Mouse (Mus musculus) heart, embryonic 16.5 days (tissue): ENCODE data around the gene St3gal3. TPM values are rescaled to one million over a fixed set of nuclear protein-coding genes. Genes with fewer than 3 reads are reported as not detected.

Source experiments
- ATAC-seq: fragments of 200-750 bp; cut with Nextera tagmentation; replicated peaks from 2 replicates; pipeline ENCODE4 v1.8.0; 2017; ENCODE audit warnings: moderate number of reproducible peaks; ENCODE audit not compliant: insufficient read depth, low FRiP score; ENCODE audit errors: extremely low read depth
- H3K27ac ChIP-seq: fragments of 300-500 bp; sonication (generic); 2 replicates; pipeline ENCODE4 v1.5.1; 2014; ENCODE audit warnings: mild to moderate bottlenecking, low read length, control low read depth, moderate library complexity
- H3K27me3 ChIP-seq: fragments of 300-500 bp; sonication (generic); 2 replicates; pipeline ENCODE4 v1.6.1; 2014; ENCODE audit warnings: low read length, mixed read lengths; ENCODE audit not compliant: control insufficient read depth, insufficient read depth
- H3K36me3 ChIP-seq: fragments of 300-500 bp; sonication (generic); 2 replicates; pipeline ENCODE4 v1.6.1; 2014; ENCODE audit not compliant: control insufficient read depth, insufficient read depth
- H3K4me1 ChIP-seq: fragments of 300-500 bp; sonication (generic); 2 replicates; pipeline ENCODE4 v1.6.1; 2014; ENCODE audit warnings: low read length, mixed read lengths; ENCODE audit not compliant: control insufficient read depth, insufficient read depth
- H3K4me2 ChIP-seq: fragments of 300-500 bp; sonication (generic); 2 replicates; pipeline ENCODE4 v1.6.1; 2014; ENCODE audit warnings: low read depth, mild to moderate bottlenecking, control low read depth, low read length
- H3K4me3 ChIP-seq: fragments of 300-500 bp; sonication (generic); 2 replicates; pipeline ENCODE4 v1.5.1; 2014; ENCODE audit warnings: mild to moderate bottlenecking, control low read depth, low read length
- H3K9ac ChIP-seq: fragments of 300-500 bp; sonication (generic); 2 replicates; pipeline ENCODE4 v1.6.1; 2014; ENCODE audit warnings: low read length, control low read depth
- H3K9me3 ChIP-seq: fragments of 300-500 bp; sonication (generic); replicated peaks from 2 replicates; pipeline ENCODE4 v1.6.1; 2016; ENCODE audit warnings: low read length; ENCODE audit not compliant: control insufficient read depth
- WGBS: fragments of 180-500 bp; shearing (Covaris S2); extraction: QIAGEN DNeasy Blood & Tissue Kit; methylation state at CpG from one replicate; pipeline ENCODE4 v1.1.7; 2014; 5-methylcytosine and 5-hydroxymethylcytosine counted together
- polyA plus RNA-seq: library from polyadenylated mRNA; unstranded; fragments of >200 nt; fragmentation: Nextera tagmentation; extraction: Ambion mirVana; gene quantifications from 2 replicates; pipeline ENCODE4 v1.2.1, GENCODE M21; 2015

The St3gal3 gene
- polyA plus RNA-seq, 1 experiment from 2014 or later: 7.8 TPM

- H3K4me2 ChIP-seq: peak overlapping the region; percentile 17; the same call in 1 of the 2 replicates
- no peaks in the 10 kb centered on the region for H3K27me3 ChIP-seq
- H3K4me3 ChIP-seq: no peak overlapping the region
- H3K36me3 ChIP-seq: no peaks in the 10 kb centered on the region
- peak; percentile 71 for ATAC-seq
- H3K4me1 ChIP-seq: peaks cover 19% of the 10 kb centered on the region
- peak overlapping the region; percentile 29 for H3K27ac ChIP-seq
- no peaks in the 10 kb centered on the region for H3K9me3 ChIP-seq
- WGBS: 45% methylated on average over 9 of the region's 9 CpGs
- H3K9ac ChIP-seq: peak overlapping the region; percentile 10; the same call in 1 of the 2 replicates
Observed at GRCm38 (mm10) chr4:117977371-117977770, 157.3 kb downstream of the St3gal3 start.

GRCm38 (mm10) chr4:117975820-117976219 is 158.9 kb downstream of the St3gal3 start:
- Histone ChIP-seq H3K4me3 (no peak overlapping the region), H3K4me1 (peaks cover 19% of the 10 kb centered on the region), H3K27me3 (no peaks in the 10 kb centered on the region), H3K9me3 (no peaks in the 10 kb centered on the region), H3K27ac (no peak overlapping the region), H3K36me3 (no peaks in the 10 kb centered on the region), H3K9ac (no peak overlapping the region), H3K4me2 (no peak overlapping the region)
- no peak for ATAC-seq
- WGBS: 81% methylated on average over 1 of the region's 1 CpGs

GRCm38 (mm10) chr4:117974719-117975118 is 160.0 kb downstream of the St3gal3 start:
- no peaks in the 10 kb centered on the region for H3K36me3 ChIP-seq
- H3K4me3 ChIP-seq: no peak overlapping the region
- H3K9me3 ChIP-seq: no peaks in the 10 kb centered on the region
- H3K27me3 ChIP-seq: no peaks in the 10 kb centered on the region
- H3K9ac ChIP-seq: no peak overlapping the region
- 68% methylated on average over 5 of the region's 5 CpGs for WGBS
- H3K4me1 ChIP-seq: peaks cover 19% of the 10 kb centered on the region
- ATAC-seq: no peak
- H3K27ac ChIP-seq: no peak overlapping the region
- H3K4me2 ChIP-seq: no peak overlapping the region

- Histone ChIP-seq H3K27me3 (no peaks in the 10 kb centered on the region), H3K36me3 (no peaks in the 10 kb centered on the region), H3K9ac (no peak overlapping the region), H3K9me3 (no peaks in the 10 kb centered on the region), H3K4me2 (no peak overlapping the region), H3K27ac (no peak overlapping the region), H3K4me3 (no peak overlapping the region), H3K4me1 (peaks cover 19% of the 10 kb centered on the region)
- no peak for ATAC-seq
- WGBS: 52% methylated on average over 10 of the region's 10 CpGs
Observed at GRCm38 (mm10) chr4:117972999-117973398, 161.7 kb downstream of the St3gal3 start.

GRCm38 (mm10) chr4:117964346-117965025 is 170.2 kb downstream of the St3gal3 start:
- ATAC-seq: no peak

GRCm38 (mm10) chr4:117957492-117957891 is 177.2 kb downstream of the St3gal3 start:
- H3K27me3 ChIP-seq: no peaks in the 10 kb centered on the region
- WGBS: 43% methylated on average over 4 of the region's 4 CpGs
- H3K27ac ChIP-seq: peak overlapping the region; percentile 70
- H3K9ac ChIP-seq: peak overlapping the region; percentile 39; the same call in 1 of the 2 replicates
- no peaks in the 10 kb centered on the region for H3K9me3 ChIP-seq
- peak; percentile 30; the same call in 1 of the 2 replicates for ATAC-seq
- H3K36me3 ChIP-seq: peaks cover 6% of the 10 kb centered on the region
- peaks cover 11% of the 10 kb centered on the region for H3K4me1 ChIP-seq
- no peak overlapping the region for H3K4me2 ChIP-seq
- H3K4me3 ChIP-seq: no peak overlapping the region

More at GRCm38 (mm10) chr4:117964346-117965025, 170.2 kb downstream of the St3gal3 start:
- Histone ChIP-seq H3K9ac (no peak overlapping the region), H3K27ac (no peak overlapping the region), H3K4me1 (no peaks in the 10 kb centered on the region), H3K36me3 (0 out of 2 replicates have a peak, but pooled peaks cover 2% of the 10 kb centered on the region), H3K9me3 (no peaks in the 10 kb centered on the region), H3K4me3 (no peak overlapping the region), H3K4me2 (no peak overlapping the region), H3K27me3 (no peaks in the 10 kb centered on the region)
- WGBS: 55% methylated on average over 14 of the region's 14 CpGs

- H3K4me3 ChIP-seq: no peak overlapping the region
- no peaks in the 10 kb centered on the region for H3K27me3 ChIP-seq
- WGBS: 69% methylated on average over 7 of the region's 7 CpGs
- no peak overlapping the region for H3K27ac ChIP-seq
- H3K4me1 ChIP-seq: no peaks in the 10 kb centered on the region
- no peak overlapping the region for H3K9ac ChIP-seq
- no peak overlapping the region for H3K4me2 ChIP-seq
- peaks cover 8% of the 10 kb centered on the region for H3K36me3 ChIP-seq
- ATAC-seq: no peak
- H3K9me3 ChIP-seq: peaks cover 4% of the 10 kb centered on the region
Observed at GRCm38 (mm10) chr4:117947493-117947892, 187.2 kb downstream of the St3gal3 start.

- Histone ChIP-seq H3K9ac (no peak overlapping the region), H3K9me3 (no peaks in the 10 kb centered on the region), H3K4me2 (no peak overlapping the region), H3K4me3 (no peak overlapping the region), H3K27ac (no peak overlapping the region), H3K27me3 (no peaks in the 10 kb centered on the region), H3K4me1 (no peaks in the 10 kb centered on the region), H3K36me3 (peaks cover under 1% of the 10 kb centered on the region; the same call in 1 of the 2 replicates)
- WGBS: 77% methylated on average over 11 of the region's 11 CpGs
- ATAC-seq: no peak; the same call in 1 of the 2 replicates
Observed at GRCm38 (mm10) chr4:117946639-117947305, 187.9 kb downstream of the St3gal3 start.

- 57% methylated on average over 5 of the region's 5 CpGs for WGBS
- H3K27ac ChIP-seq: no peak overlapping the region
- no peak overlapping the region for H3K4me3 ChIP-seq
- no peak overlapping the region for H3K9ac ChIP-seq
- ATAC-seq: no peak
- no peak overlapping the region for H3K4me2 ChIP-seq
- H3K27me3 ChIP-seq: no peaks in the 10 kb centered on the region
- H3K9me3 ChIP-seq: no peaks in the 10 kb centered on the region
- no peaks in the 10 kb centered on the region for H3K4me1 ChIP-seq
- no peaks in the 10 kb centered on the region for H3K36me3 ChIP-seq
Observed at GRCm38 (mm10) chr4:117943317-117943716, 191.4 kb downstream of the St3gal3 start.
